Comparison of ENCODE assay signal across 8 mouse cellular contexts in genomic region chr6:48626464-48626863, GRCm38 (mm10). TPM values are rescaled to one million over a fixed set of nuclear protein-coding genes. Genes with fewer than 3 reads are reported as not detected.
DNase-seq lines count a peak whose midpoint lies in the region; ATAC-seq and TF ChIP-seq lines count a peak whose summit lies in the region.

Gene AI854703, plus strand, starts transcription at chr6:48626764.

- no peak for DNase-seq in kidney, postnatal 0 days (ENCODE audit: low spot score)
- DNase-seq in kidney, adult 18-20 months = no peak
- no peak for DNase-seq in embryonic facial prominence, embryonic 11.5 days (ENCODE audit: low spot score)
- DNase-seq in intestine, embryonic 14.5 days (ENCODE audit: low spot score) = no peak
- no peak for DNase-seq in spleen, postnatal 14 days (ENCODE audit: low spot score in 2 of 2)
- no peak for DNase-seq in cerebellum, adult 11 months

- 38% methylated on average over 8 of the region's 8 CpGs for WGBS in kidney, postnatal 0 days
- 30% methylated on average over 8 of the region's 8 CpGs for WGBS in embryonic facial prominence, embryonic 11.5 days
- WGBS in intestine, embryonic 14.5 days = 34% methylated on average over 8 of the region's 8 CpGs
- WGBS in midbrain, embryonic 12.5 days = 24% methylated on average over 8 of the region's 8 CpGs

- no peaks in the 10 kb centered on the region for H3K9me3 ChIP-seq in kidney, postnatal 0 days (replicated peaks; ENCODE audit: low read length)
- H3K9me3 ChIP-seq in embryonic facial prominence, embryonic 11.5 days (replicated peaks; ENCODE audit: control insufficient read depth, low read length) = no peaks in the 10 kb centered on the region
- H3K9me3 ChIP-seq in intestine, embryonic 14.5 days (ENCODE audit: control insufficient read depth, low read length) = no peaks in the 10 kb centered on the region
- H3K9me3 ChIP-seq in midbrain, embryonic 12.5 days = no peaks in the 10 kb centered on the region

- TF ChIP-seq CTCF in kidney, postnatal 0 days (IDR thresholded peaks at IDR 0.05; ENCODE audit: low read depth) = no peak

- H3K27me3 ChIP-seq in kidney, postnatal 0 days (ENCODE audit: insufficient read depth, low read length) = no peaks in the 10 kb centered on the region
- peaks cover 17% of the 10 kb centered on the region for H3K27me3 ChIP-seq in embryonic facial prominence, embryonic 11.5 days (ENCODE audit: control insufficient read depth, insufficient read depth, low read length)
- H3K27me3 ChIP-seq in intestine, embryonic 14.5 days (replicated peaks; ENCODE audit: control insufficient read depth, insufficient read depth, low read length) = peaks cover 35% of the 10 kb centered on the region
- peaks cover 58% of the 10 kb centered on the region for H3K27me3 ChIP-seq in midbrain, embryonic 12.5 days

- H3K4me3 ChIP-seq in kidney, postnatal 0 days (replicated peaks; ENCODE audit: low read depth, low read length) = peak within 1 kb of the TSS; percentile 43
- peak within 1 kb of the TSS; percentile 32 for H3K4me3 ChIP-seq in embryonic facial prominence, embryonic 11.5 days (ENCODE audit: low read depth, low read length)
- peak within 1 kb of the TSS; percentile 42 for H3K4me3 ChIP-seq in intestine, embryonic 14.5 days (ENCODE audit: low read depth, low read length)
- H3K4me3 ChIP-seq in midbrain, embryonic 12.5 days = peak within 1 kb of the TSS; percentile 44

- H3K9ac ChIP-seq in kidney, postnatal 0 days (ENCODE audit: low read depth, low read length) = peak within 1 kb of the TSS; percentile 47; the same call in 1 of the 2 replicates
- peak within 1 kb of the TSS; percentile 22 for H3K9ac ChIP-seq in embryonic facial prominence, embryonic 11.5 days (replicated peaks; ENCODE audit: low read length)
- H3K9ac ChIP-seq in intestine, embryonic 14.5 days (ENCODE audit: low read length) = peak within 1 kb of the TSS; percentile 44
- H3K9ac ChIP-seq in midbrain, embryonic 12.5 days (replicated peaks) = peak within 1 kb of the TSS; percentile 40

- peak within 1 kb of the TSS; percentile 85 for H3K27ac ChIP-seq in kidney, postnatal 0 days
- no peak within 1 kb of the TSS for H3K27ac ChIP-seq in embryonic facial prominence, embryonic 11.5 days (replicated peaks; ENCODE audit: low read depth, low read length)
- H3K27ac ChIP-seq in intestine, embryonic 14.5 days (ENCODE audit: low read depth) = no peak within 1 kb of the TSS
- no peak within 1 kb of the TSS for H3K27ac ChIP-seq in midbrain, embryonic 12.5 days (replicated peaks)

- H3K4me2 ChIP-seq in kidney, postnatal 0 days (ENCODE audit: low read length) = peak within 1 kb of the TSS; percentile 85
- peak within 1 kb of the TSS; percentile 73 for H3K4me2 ChIP-seq in embryonic facial prominence, embryonic 11.5 days (ENCODE audit: low read depth, low read length)
- peak within 1 kb of the TSS; percentile 88 for H3K4me2 ChIP-seq in intestine, embryonic 14.5 days (ENCODE audit: low read length)
- H3K4me2 ChIP-seq in midbrain, embryonic 12.5 days (replicated peaks) = peak within 1 kb of the TSS; percentile 71

- no peaks in the 10 kb centered on the region for H3K36me3 ChIP-seq in kidney, postnatal 0 days (ENCODE audit: insufficient read depth, low read length)
- H3K36me3 ChIP-seq in embryonic facial prominence, embryonic 11.5 days (replicated peaks; ENCODE audit: control insufficient read depth, insufficient read depth, low read depth, low read length) = no peaks in the 10 kb centered on the region
- no peaks in the 10 kb centered on the region for H3K36me3 ChIP-seq in intestine, embryonic 14.5 days (ENCODE audit: control insufficient read depth, insufficient read depth, low read length)
- H3K36me3 ChIP-seq in midbrain, embryonic 12.5 days = peaks cover 3% of the 10 kb centered on the region; the same call in 1 of the 2 replicates

- ATAC-seq in kidney, postnatal 0 days (replicated peaks; ENCODE audit: low FRiP score, low read depth) = no peak
- ATAC-seq in embryonic facial prominence, embryonic 11.5 days (replicated peaks; ENCODE audit: insufficient number of reproducible peaks, low FRiP score, low TSS enrichment, low read depth) = no peak
- no peak for ATAC-seq in intestine, embryonic 14.5 days (replicated peaks; ENCODE audit: low FRiP score, low TSS enrichment, low read depth)
- no peak for ATAC-seq in midbrain, embryonic 12.5 days (ENCODE audit: low FRiP score, low read depth)
- ATAC-seq in CD4-positive, CD25-positive, alpha-beta regulatory T cell, adult 4 months = no peak

- H3K4me1 ChIP-seq in kidney, postnatal 0 days (replicated peaks; ENCODE audit: insufficient read depth, low read length) = peaks cover 15% of the 10 kb centered on the region; the same call in 1 of the 2 replicates
- no peaks in the 10 kb centered on the region for H3K4me1 ChIP-seq in embryonic facial prominence, embryonic 11.5 days (ENCODE audit: control insufficient read depth, insufficient read depth, low read length)
- 0 out of 2 replicates have a peak, but pooled peaks cover 5% of the 10 kb centered on the region for H3K4me1 ChIP-seq in intestine, embryonic 14.5 days (replicated peaks; ENCODE audit: control insufficient read depth, insufficient read depth, low read length)
- H3K4me1 ChIP-seq in midbrain, embryonic 12.5 days = peaks cover 20% of the 10 kb centered on the region

RNA-seq across cellular contexts. Expression of gene AI854703, which starts in this region (rescaled TPM):
- 7.1 and 7.9 TPM in 2 replicates for polyA plus RNA-seq in kidney, postnatal 0 days (2015; fragmentation: Nextera tagmentation; extraction: Ambion mirVana)
- 0.69 and 0.71 TPM in 2 replicates for polyA plus RNA-seq in embryonic facial prominence, embryonic 11.5 days (2014; fragmentation: Nextera tagmentation; extraction: Ambion mirVana)
- polyA plus RNA-seq in intestine, embryonic 14.5 days (2014; fragmentation: Nextera tagmentation; extraction: Ambion mirVana) = 0.70 and 1.0 TPM in 2 replicates
- polyA plus RNA-seq in midbrain, embryonic 12.5 days (2016; fragmentation: Nextera tagmentation; extraction: Ambion mirVana) = 1.4 and 1.5 TPM in 2 replicates
- polyA plus RNA-seq in CD4-positive, CD25-positive, alpha-beta regulatory T cell, adult 4 months (2017; shearing (Covaris generic)) = 1 to 10 TPM; 2.7 to 5.2 TPM
